Mouse (Mus musculus) heart, postnatal 0 days (tissue): Measurements from ENCODE around the gene Phf1.

ENCODE experiments used
- CTCF ChIP-seq: IDR thresholded peaks from 2 replicates; pipeline ENCODE4 v1.5.1; 2016; ENCODE audit warnings: antibody characterized with exemption, control low read depth, low read depth
- EP300 ChIP-seq: IDR thresholded peaks from 2 replicates; pipeline ENCODE4 v1.6.1; 2016; ENCODE audit warnings: antibody characterized with exemption, low read depth

GRCm38 (mm10) chr17:26979426-26979825 is 46.6 kb downstream of the Phf1 start:
- TF ChIP-seq CTCF (no peak), EP300 (no peak)
